Mouse (Mus musculus) heart, embryonic 16.5 days (tissue): Measurements from ENCODE around the gene Gm49318. TPM values are rescaled to one million over a fixed set of nuclear protein-coding genes. Genes with fewer than 3 reads are reported as not detected.

Source experiments
- ATAC-seq: fragments of 200-750 bp; cut with Nextera tagmentation; replicated peaks from 2 replicates; pipeline ENCODE4 v1.8.0; 2017; ENCODE audit warnings: moderate number of reproducible peaks; ENCODE audit not compliant: insufficient read depth, low FRiP score; ENCODE audit errors: extremely low read depth
- H3K27ac ChIP-seq: fragments of 300-500 bp; sonication (generic); 2 replicates; pipeline ENCODE4 v1.5.1; 2014; ENCODE audit warnings: mild to moderate bottlenecking, low read length, control low read depth, moderate library complexity
- H3K27me3 ChIP-seq: fragments of 300-500 bp; sonication (generic); 2 replicates; pipeline ENCODE4 v1.6.1; 2014; ENCODE audit warnings: low read length, mixed read lengths; ENCODE audit not compliant: control insufficient read depth, insufficient read depth
- H3K36me3 ChIP-seq: fragments of 300-500 bp; sonication (generic); 2 replicates; pipeline ENCODE4 v1.6.1; 2014; ENCODE audit not compliant: control insufficient read depth, insufficient read depth
- H3K4me1 ChIP-seq: fragments of 300-500 bp; sonication (generic); 2 replicates; pipeline ENCODE4 v1.6.1; 2014; ENCODE audit warnings: low read length, mixed read lengths; ENCODE audit not compliant: control insufficient read depth, insufficient read depth
- H3K4me2 ChIP-seq: fragments of 300-500 bp; sonication (generic); 2 replicates; pipeline ENCODE4 v1.6.1; 2014; ENCODE audit warnings: low read depth, mild to moderate bottlenecking, control low read depth, low read length
- H3K4me3 ChIP-seq: fragments of 300-500 bp; sonication (generic); 2 replicates; pipeline ENCODE4 v1.5.1; 2014; ENCODE audit warnings: mild to moderate bottlenecking, control low read depth, low read length
- H3K9ac ChIP-seq: fragments of 300-500 bp; sonication (generic); 2 replicates; pipeline ENCODE4 v1.6.1; 2014; ENCODE audit warnings: low read length, control low read depth
- H3K9me3 ChIP-seq: fragments of 300-500 bp; sonication (generic); replicated peaks from 2 replicates; pipeline ENCODE4 v1.6.1; 2016; ENCODE audit warnings: low read length; ENCODE audit not compliant: control insufficient read depth
- WGBS: fragments of 180-500 bp; shearing (Covaris S2); extraction: QIAGEN DNeasy Blood & Tissue Kit; methylation state at CpG from one replicate; pipeline ENCODE4 v1.1.7; 2014; 5-methylcytosine and 5-hydroxymethylcytosine counted together
- polyA plus RNA-seq: library from polyadenylated mRNA; unstranded; fragments of >200 nt; fragmentation: Nextera tagmentation; extraction: Ambion mirVana; gene quantifications from 2 replicates; pipeline ENCODE4 v1.2.1, GENCODE M21; 2015

Gene Gm49318
- polyA plus RNA-seq, 1 experiment from 2014 or later = not detected

GRCm38 (mm10) chr9:22050351-22050889 is 20.6 kb downstream of the Gm49318 start:
- Histone ChIP-seq H3K4me1 (peaks cover 15% of the 10 kb centered on the region), H3K36me3 (no peaks in the 10 kb centered on the region), H3K27me3 (peaks cover 67% of the 10 kb centered on the region), H3K9me3 (no peaks in the 10 kb centered on the region), H3K4me3 (peak overlapping the region; percentile 51), H3K27ac (no peak overlapping the region), H3K4me2 (peak overlapping the region; percentile 76), H3K9ac (peak overlapping the region; percentile 56)
- 1% methylated on average over 41 of the region's 43 CpGs for WGBS
- 0 out of 2 replicates have a peak, but pooled peaks have one; percentile 41 for ATAC-seq

GRCm38 (mm10) chr9:22049721-22050270 is 21.3 kb downstream of the Gm49318 start:
- Histone ChIP-seq H3K4me3 (no peak overlapping the region), H3K27ac (no peak overlapping the region), H3K4me2 (no peak overlapping the region), H3K27me3 (peaks cover 62% of the 10 kb centered on the region), H3K36me3 (no peaks in the 10 kb centered on the region), H3K9ac (no peak overlapping the region), H3K9me3 (no peaks in the 10 kb centered on the region), H3K4me1 (peaks cover 15% of the 10 kb centered on the region)
- WGBS = 40% methylated on average over 4 of the region's 4 CpGs
- ATAC-seq = no peak

GRCm38 (mm10) chr9:22049315-22049714 is 21.7 kb downstream of the Gm49318 start:
- Histone ChIP-seq H3K9ac (no peak overlapping the region), H3K36me3 (no peaks in the 10 kb centered on the region), H3K27ac (no peak overlapping the region), H3K9me3 (no peaks in the 10 kb centered on the region), H3K4me3 (no peak overlapping the region), H3K4me2 (no peak overlapping the region), H3K27me3 (peaks cover 57% of the 10 kb centered on the region), H3K4me1 (peaks cover 11% of the 10 kb centered on the region)
- 66% methylated on average over 11 of the region's 11 CpGs for WGBS
- no peak for ATAC-seq

GRCm38 (mm10) chr9:22047329-22047728 is 23.7 kb downstream of the Gm49318 start:
- 47% methylated on average over 9 of the region's 9 CpGs for WGBS
- ATAC-seq = no peak
- Histone ChIP-seq H3K4me1 (peaks cover 10% of the 10 kb centered on the region), H3K9ac (no peak overlapping the region), H3K27ac (no peak overlapping the region), H3K27me3 (peaks cover 38% of the 10 kb centered on the region), H3K4me2 (no peak overlapping the region), H3K4me3 (no peak overlapping the region), H3K36me3 (no peaks in the 10 kb centered on the region), H3K9me3 (no peaks in the 10 kb centered on the region)

GRCm38 (mm10) chr9:22041832-22042231 is 29.2 kb downstream of the Gm49318 start:
- Histone ChIP-seq H3K4me2 (no peak overlapping the region), H3K27me3 (no peaks in the 10 kb centered on the region; the same call in 1 of the 2 replicates), H3K27ac (no peak overlapping the region), H3K9me3 (0 out of 2 replicates have a peak, but pooled peaks cover 2% of the 10 kb centered on the region), H3K4me1 (no peaks in the 10 kb centered on the region), H3K9ac (no peak overlapping the region), H3K36me3 (no peaks in the 10 kb centered on the region), H3K4me3 (no peak overlapping the region)
- 52% methylated on average over 2 of the region's 2 CpGs for WGBS
- no peak for ATAC-seq

- H3K9me3 ChIP-seq = 0 out of 2 replicates have a peak, but pooled peaks cover 2% of the 10 kb centered on the region
- no peak overlapping the region for H3K4me2 ChIP-seq
- H3K9ac ChIP-seq = no peak overlapping the region
- no peaks in the 10 kb centered on the region for H3K36me3 ChIP-seq
- WGBS = 68% methylated on average over 10 of the region's 10 CpGs
- H3K4me1 ChIP-seq = no peaks in the 10 kb centered on the region
- H3K27ac ChIP-seq = no peak overlapping the region
- no peak for ATAC-seq
- H3K27me3 ChIP-seq = no peaks in the 10 kb centered on the region
- no peak overlapping the region for H3K4me3 ChIP-seq
Observed at GRCm38 (mm10) chr9:22037826-22038225, 33.2 kb downstream of the Gm49318 start.

GRCm38 (mm10) chr9:22035300-22036044 is 35.6 kb downstream of the Gm49318 start:
- ATAC-seq = no peak

GRCm38 (mm10) chr9:22030386-22030785 is 40.7 kb downstream of the Gm49318 start:
- H3K27me3 ChIP-seq = no peaks in the 10 kb centered on the region
- no peak for ATAC-seq
- H3K4me2 ChIP-seq = no peak overlapping the region
- no peaks in the 10 kb centered on the region for H3K9me3 ChIP-seq
- no peaks in the 10 kb centered on the region for H3K36me3 ChIP-seq
- no peak overlapping the region for H3K9ac ChIP-seq
- no peaks in the 10 kb centered on the region for H3K4me1 ChIP-seq
- 89% methylated on average over 9 of the region's 9 CpGs for WGBS
- H3K4me3 ChIP-seq = no peak overlapping the region
- H3K27ac ChIP-seq = no peak overlapping the region

More at GRCm38 (mm10) chr9:22035300-22036044, 35.6 kb downstream of the Gm49318 start:
- 56% methylated on average over 6 of the region's 6 CpGs for WGBS
- H3K9me3 ChIP-seq = 0 out of 2 replicates have a peak, but pooled peaks cover under 1% of the 10 kb centered on the region
- H3K36me3 ChIP-seq = no peaks in the 10 kb centered on the region
- H3K4me2 ChIP-seq = no peak overlapping the region
- no peaks in the 10 kb centered on the region for H3K27me3 ChIP-seq
- H3K9ac ChIP-seq = no peak overlapping the region
- H3K4me3 ChIP-seq = no peak overlapping the region
- H3K4me1 ChIP-seq = no peaks in the 10 kb centered on the region
- no peak overlapping the region for H3K27ac ChIP-seq

- ATAC-seq = no peak
- no peak overlapping the region for H3K4me2 ChIP-seq
- H3K36me3 ChIP-seq = no peaks in the 10 kb centered on the region
- H3K4me1 ChIP-seq = no peaks in the 10 kb centered on the region
- no peak overlapping the region for H3K9ac ChIP-seq
- H3K9me3 ChIP-seq = no peaks in the 10 kb centered on the region
- no peak overlapping the region for H3K27ac ChIP-seq
- WGBS = 40% methylated on average over 7 of the region's 7 CpGs
- H3K4me3 ChIP-seq = no peak overlapping the region
- no peaks in the 10 kb centered on the region for H3K27me3 ChIP-seq
Observed at GRCm38 (mm10) chr9:22028467-22028866, 42.6 kb downstream of the Gm49318 start.
